Mouse (Mus musculus) heart, embryonic 14.5 days (tissue): ENCODE measurements around the gene Olfr1395. TPM values are rescaled to one million over a fixed set of nuclear protein-coding genes. Genes with fewer than 3 reads are reported as not detected.

Source experiments
- ATAC-seq: fragments of 200-750 bp; cut with Nextera tagmentation; 2 replicates; pipeline ENCODE4 v1.8.0; 2017; ENCODE audit warnings: low read depth, moderate TSS enrichment; ENCODE audit not compliant: insufficient number of reproducible peaks, insufficient read depth, low FRiP score
- H3K27ac ChIP-seq, 2 experiments: fragments of 200-500 bp in 1 of 2; fragments of 300-500 bp in 1 of 2; sonication (generic) in 1 of 2; replicated peaks in 1 of 2; 2 replicates each; pipeline ENCODE4 v1.5.1; 2012 to 2014; ENCODE audit warnings: low read depth in 2 of 2, low read length in 2 of 2, control low read depth in 1 of 2, mild to moderate bottlenecking in 1 of 2, mixed read lengths in 1 of 2; ENCODE audit not compliant: control insufficient read depth in 1 of 2, insufficient read depth in 1 of 2
- H3K27me3 ChIP-seq: fragments of 300-500 bp; sonication (generic); 2 replicates; pipeline ENCODE4 v1.6.1; 2014; ENCODE audit warnings: mild to moderate bottlenecking, low read length, control low read depth; ENCODE audit not compliant: control insufficient read depth, insufficient read depth
- H3K36me3 ChIP-seq: fragments of 300-500 bp; sonication (generic); 2 replicates; pipeline ENCODE4 v1.6.1; 2014; ENCODE audit warnings: mild to moderate bottlenecking, control low read depth, low read length, mixed read lengths; ENCODE audit not compliant: control insufficient read depth, insufficient read depth
- H3K4me1 ChIP-seq, 2 experiments: fragments of 200-500 bp in 1 of 2; fragments of 300-500 bp in 1 of 2; sonication (generic) in 1 of 2; 2 replicates each; pipeline ENCODE4 v1.6.1; 2012 to 2014; ENCODE audit warnings: low read length in 2 of 2, control low read depth in 1 of 2, mixed read lengths in 1 of 2; ENCODE audit not compliant: control insufficient read depth in 2 of 2, insufficient read depth in 2 of 2
- H3K4me2 ChIP-seq: fragments of 300-500 bp; sonication (generic); 2 replicates; pipeline ENCODE4 v1.6.1; 2014; ENCODE audit warnings: mild to moderate bottlenecking, low read length
- H3K4me3 ChIP-seq, 2 experiments: fragments of 200-500 bp in 1 of 2; fragments of 300-500 bp in 1 of 2; sonication (generic) in 1 of 2; 2 replicates each; pipeline ENCODE4 v1.5.1; 2012 to 2014; ENCODE audit warnings: low read length in 2 of 2, mild to moderate bottlenecking in 2 of 2, control low read depth in 1 of 2, low read depth in 1 of 2, moderate library complexity in 1 of 2; ENCODE audit not compliant: control insufficient read depth in 1 of 2, insufficient read depth in 1 of 2
- H3K9ac ChIP-seq: fragments of 300-500 bp; sonication (generic); 2 replicates; pipeline ENCODE4 v1.6.1; 2014; ENCODE audit warnings: mild to moderate bottlenecking, low read length
- H3K9me3 ChIP-seq: fragments of 300-500 bp; sonication (generic); 2 replicates; pipeline ENCODE4 v1.6.1; 2016; ENCODE audit warnings: low read length, control low read depth; ENCODE audit not compliant: control insufficient read depth
- WGBS: fragments of 180-500 bp; shearing (Covaris S2); extraction: QIAGEN DNeasy Blood & Tissue Kit; methylation state at CpG from one replicate; pipeline ENCODE4 v1.1.7; 2014; 5-methylcytosine and 5-hydroxymethylcytosine counted together
- polyA plus RNA-seq: library from polyadenylated mRNA; unstranded; fragments of >200 nt; fragmentation: Nextera tagmentation; extraction: Ambion mirVana; gene quantifications from 2 replicates; pipeline ENCODE4 v1.2.1, GENCODE M21; 2014

The Olfr1395 gene
- polyA plus RNA-seq, 1 experiment from 2014 or later: not detected

DNA sequence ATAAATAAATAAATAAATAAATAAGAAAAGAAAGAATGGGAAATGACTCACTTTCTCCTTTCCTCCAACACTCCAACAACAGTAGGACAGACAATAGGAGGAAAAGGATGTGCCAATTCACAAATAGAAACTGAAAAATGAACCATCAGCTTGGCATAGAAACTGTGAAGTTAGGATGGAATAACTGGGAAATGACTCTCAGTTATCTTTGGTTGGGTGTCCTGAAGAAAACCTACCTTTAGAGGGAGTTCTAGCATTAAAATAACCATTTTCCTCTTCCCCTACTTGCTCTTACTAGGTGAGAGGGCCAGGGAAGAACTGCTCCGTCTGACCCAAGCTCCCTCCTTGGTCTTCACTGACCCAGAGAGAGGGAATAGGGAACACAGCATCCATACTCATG lies 36.3 kb upstream of the Olfr1395 start:
- Histone ChIP-seq H3K9ac (no peak overlapping the region), H3K4me3 (no peak overlapping the region), H3K4me1 (no peaks in the 10 kb centered on the region; a peak in 1 of 4 replicates), H3K9me3 (no peaks in the 10 kb centered on the region), H3K27me3 (no peaks in the 10 kb centered on the region), H3K27ac (no peak overlapping the region), H3K36me3 (no peaks in the 10 kb centered on the region), H3K4me2 (no peak overlapping the region)
- ATAC-seq: no peak
- WGBS: 73% methylated on average over 1 of the region's 1 CpGs

DNA sequence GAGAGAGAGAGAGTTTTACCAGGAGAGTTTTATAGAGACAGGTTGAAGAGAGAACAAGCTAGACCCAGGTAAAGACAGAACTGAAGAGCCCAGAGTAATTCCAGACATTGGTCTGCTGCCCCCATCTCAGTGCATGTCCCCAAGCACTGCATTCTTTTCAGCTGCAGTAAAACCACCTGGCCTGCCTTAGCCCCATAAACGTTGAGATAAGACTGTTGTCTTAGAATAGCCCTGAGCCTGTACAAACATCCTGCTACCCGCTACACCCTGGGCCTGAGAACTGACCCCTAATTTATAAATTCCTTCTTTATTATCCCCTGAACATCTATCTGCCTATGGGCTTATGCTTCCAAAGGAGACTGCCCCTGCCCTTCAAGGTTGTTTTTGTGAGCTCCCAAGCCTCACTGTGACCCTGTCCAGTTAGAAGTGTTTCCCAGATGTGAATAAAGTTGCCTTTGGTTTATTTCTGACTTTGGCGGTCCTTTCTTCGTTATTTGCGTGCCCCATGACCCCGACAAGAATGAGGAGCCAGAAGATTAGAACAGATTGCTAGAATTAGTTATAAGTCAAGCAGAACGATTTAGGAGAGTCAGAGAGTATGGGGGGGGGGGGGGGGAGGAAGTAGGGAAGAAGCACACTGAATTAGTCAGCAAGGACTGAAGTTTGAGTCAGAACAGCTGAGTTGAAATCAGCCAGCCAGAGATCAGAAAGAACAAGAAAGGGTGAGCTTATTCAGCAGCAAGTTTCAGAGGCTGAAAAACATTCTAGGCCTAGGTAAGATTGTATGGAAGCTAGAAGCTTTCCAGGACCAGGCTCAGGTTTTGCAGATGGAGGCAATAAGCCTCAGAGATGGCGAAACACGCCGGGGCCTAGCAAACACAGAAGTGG lies 34.2 kb upstream of the Olfr1395 start:
- no peaks in the 10 kb centered on the region for H3K9me3 ChIP-seq
- no peak overlapping the region for H3K27ac ChIP-seq
- WGBS: 63% methylated on average over 10 of the region's 10 CpGs
- no peaks in the 10 kb centered on the region for H3K4me1 ChIP-seq
- ATAC-seq: no peak
- no peak overlapping the region for H3K4me3 ChIP-seq
- no peak overlapping the region for H3K9ac ChIP-seq
- no peaks in the 10 kb centered on the region for H3K27me3 ChIP-seq
- H3K4me2 ChIP-seq: no peak overlapping the region
- H3K36me3 ChIP-seq: no peaks in the 10 kb centered on the region

DNA sequence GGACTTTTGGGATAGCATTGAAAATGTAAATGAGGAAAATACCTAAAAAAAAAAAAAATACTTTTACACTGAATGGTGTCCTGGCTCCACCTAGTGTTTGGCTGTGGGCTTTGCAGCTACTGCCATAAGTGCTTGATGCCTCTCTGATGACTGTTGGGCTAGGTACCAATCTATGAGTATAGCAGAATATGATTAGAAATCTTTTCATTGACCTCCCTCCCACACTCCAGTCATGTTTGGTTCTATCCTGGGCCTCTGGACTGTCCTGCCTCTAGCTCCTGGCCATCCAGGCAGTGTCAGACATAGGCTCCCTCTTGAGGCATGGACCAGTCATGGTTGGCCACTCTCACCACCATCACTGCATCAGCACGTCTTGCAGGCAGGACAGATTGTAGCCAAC lies 33.2 kb upstream of the Olfr1395 start:
- no peak overlapping the region for H3K4me2 ChIP-seq
- no peak overlapping the region for H3K4me3 ChIP-seq
- ATAC-seq: no peak
- H3K4me1 ChIP-seq: no peaks in the 10 kb centered on the region
- no peak overlapping the region for H3K27ac ChIP-seq
- no peaks in the 10 kb centered on the region for H3K36me3 ChIP-seq
- no peaks in the 10 kb centered on the region for H3K9me3 ChIP-seq
- 36% methylated on average over 1 of the region's 1 CpGs for WGBS
- H3K27me3 ChIP-seq: no peaks in the 10 kb centered on the region
- no peak overlapping the region for H3K9ac ChIP-seq

DNA sequence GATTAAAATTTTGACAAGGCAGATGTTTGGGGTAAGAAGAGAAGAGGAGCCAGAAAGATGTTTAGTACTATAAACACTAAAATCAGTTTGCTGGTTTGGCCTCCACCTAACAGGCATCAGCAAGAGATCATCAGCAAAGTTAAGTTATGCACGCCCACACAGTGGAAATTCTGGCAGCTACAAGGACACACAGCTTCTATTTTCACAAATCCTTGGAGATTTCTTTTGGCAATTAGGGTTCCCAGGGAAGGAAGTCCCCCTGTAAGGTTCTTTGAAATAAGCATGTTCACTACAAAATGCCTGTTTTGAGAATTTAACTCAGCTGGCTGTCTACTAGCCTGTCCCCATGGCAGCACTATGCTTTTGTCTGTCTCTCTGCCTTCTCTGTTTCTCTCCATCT lies 31.1 kb upstream of the Olfr1395 start:
- Histone ChIP-seq H3K4me2 (no peak overlapping the region), H3K9me3 (no peaks in the 10 kb centered on the region), H3K9ac (no peak overlapping the region), H3K27me3 (no peaks in the 10 kb centered on the region), H3K36me3 (no peaks in the 10 kb centered on the region), H3K4me3 (no peak overlapping the region), H3K27ac (no peak overlapping the region), H3K4me1 (no peaks in the 10 kb centered on the region)
- WGBS: 54% methylated on average over 1 of the region's 1 CpGs
- no peak for ATAC-seq

DNA sequence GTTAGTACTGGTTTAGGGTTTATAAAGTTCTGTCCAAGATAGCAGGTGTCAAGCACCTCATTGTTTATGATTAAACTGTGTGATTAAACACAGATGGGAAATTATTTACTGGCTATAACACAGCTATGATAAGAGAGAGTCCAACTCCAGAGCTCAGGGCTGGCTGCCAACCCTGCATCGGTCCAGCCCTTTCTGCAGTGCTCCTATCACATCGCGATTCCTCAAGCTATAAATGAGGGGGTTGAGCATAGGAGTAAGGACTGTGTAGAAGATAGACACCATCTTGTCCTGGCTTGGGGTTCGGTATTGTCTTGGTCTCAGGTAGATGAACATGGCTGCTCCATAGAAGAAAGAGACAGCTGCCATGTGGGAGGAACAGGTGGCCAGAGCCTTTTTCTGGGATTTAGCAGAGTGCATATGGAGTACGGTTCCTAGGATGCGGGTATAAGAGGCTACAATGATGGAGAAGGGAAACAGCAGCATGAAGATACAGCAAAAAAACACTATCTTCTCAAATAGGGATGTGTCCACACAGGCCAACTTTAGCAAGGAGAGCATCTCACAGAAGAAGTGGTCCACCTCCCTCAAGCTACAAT lies 29.4 kb upstream of the Olfr1395 start:
- no peaks in the 10 kb centered on the region for H3K9me3 ChIP-seq
- H3K4me3 ChIP-seq: no peak overlapping the region
- no peak for ATAC-seq
- no peaks in the 10 kb centered on the region for H3K4me1 ChIP-seq
- no peaks in the 10 kb centered on the region for H3K36me3 ChIP-seq
- no peak overlapping the region for H3K27ac ChIP-seq
- 71% methylated on average over 6 of the region's 6 CpGs for WGBS
- H3K27me3 ChIP-seq: no peaks in the 10 kb centered on the region
- H3K4me2 ChIP-seq: no peak overlapping the region
- H3K9ac ChIP-seq: no peak overlapping the region

DNA sequence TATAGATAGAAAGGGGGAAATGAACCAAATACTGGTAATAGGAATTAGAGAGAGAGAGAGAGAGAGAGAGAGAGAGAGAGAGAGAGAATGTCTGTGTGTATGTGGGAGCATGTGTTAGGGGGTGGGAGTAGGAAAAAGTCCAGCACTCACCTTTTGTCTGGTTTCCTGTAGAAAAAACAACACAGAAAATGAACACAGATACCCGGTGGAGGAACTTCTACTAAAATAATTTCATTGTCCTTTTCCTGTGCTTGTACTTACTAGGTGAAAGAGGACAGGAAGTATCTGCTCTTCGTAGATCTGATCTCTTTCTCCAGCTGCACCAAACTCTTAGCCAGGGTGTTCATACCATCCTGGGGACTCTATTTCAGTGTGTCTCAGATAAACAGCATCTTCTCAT lies 27.9 kb upstream of the Olfr1395 start:
- H3K27me3 ChIP-seq: no peaks in the 10 kb centered on the region
- no peak overlapping the region for H3K9ac ChIP-seq
- H3K4me1 ChIP-seq: no peaks in the 10 kb centered on the region
- no peak for ATAC-seq
- H3K36me3 ChIP-seq: no peaks in the 10 kb centered on the region
- 43% methylated on average over 2 of the region's 2 CpGs for WGBS
- no peaks in the 10 kb centered on the region for H3K9me3 ChIP-seq
- no peak overlapping the region for H3K4me2 ChIP-seq
- no peak overlapping the region for H3K27ac ChIP-seq
- H3K4me3 ChIP-seq: no peak overlapping the region

DNA sequence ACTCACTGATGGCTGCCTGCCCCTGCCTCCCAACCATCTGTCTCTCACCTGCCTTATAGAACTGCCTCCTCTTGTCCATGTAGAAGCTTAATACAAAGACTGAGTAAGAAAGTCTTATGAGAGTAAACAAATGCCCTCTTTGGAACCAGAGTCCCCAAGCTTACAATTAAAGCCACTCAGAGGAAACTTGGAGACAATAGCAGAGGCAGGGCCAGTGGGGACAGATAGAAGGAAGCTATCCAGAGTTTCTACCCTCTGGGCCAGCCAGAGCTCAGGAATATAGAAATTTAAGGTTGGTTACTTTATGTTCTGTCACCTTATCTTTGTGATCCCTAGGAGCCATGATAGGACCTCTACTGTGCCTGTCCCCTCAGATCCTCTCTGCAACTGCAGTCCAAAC lies 27.3 kb upstream of the Olfr1395 start, which contains the start of gene Olfr1396:
Gene Olfr1396, minus strand, starts transcription at position 101 of the 400 bp plus-strand sequence.
- Histone ChIP-seq H3K9ac (no peak within 1 kb of the TSS), H3K9me3 (no peaks in the 10 kb centered on the region), H3K36me3 (no peaks in the 10 kb centered on the region), H3K27me3 (no peaks in the 10 kb centered on the region), H3K4me2 (no peak within 1 kb of the TSS), H3K4me3 (no peak within 1 kb of the TSS), H3K4me1 (no peaks in the 10 kb centered on the region), H3K27ac (0 out of 4 replicates have a peak within 1 kb of the TSS, but pooled peaks of 1 of the 2 experiments have one; percentile 14)
- no peak for ATAC-seq
